Mouse (Mus musculus): ENCODE data around the gene Gm10775. TPM values are rescaled to one million over a fixed set of nuclear protein-coding genes. Genes with fewer than 3 reads are reported as not detected.

The Gm10775 gene
- total RNA-seq (2017), result not detected in 2 replicates

DNA sequence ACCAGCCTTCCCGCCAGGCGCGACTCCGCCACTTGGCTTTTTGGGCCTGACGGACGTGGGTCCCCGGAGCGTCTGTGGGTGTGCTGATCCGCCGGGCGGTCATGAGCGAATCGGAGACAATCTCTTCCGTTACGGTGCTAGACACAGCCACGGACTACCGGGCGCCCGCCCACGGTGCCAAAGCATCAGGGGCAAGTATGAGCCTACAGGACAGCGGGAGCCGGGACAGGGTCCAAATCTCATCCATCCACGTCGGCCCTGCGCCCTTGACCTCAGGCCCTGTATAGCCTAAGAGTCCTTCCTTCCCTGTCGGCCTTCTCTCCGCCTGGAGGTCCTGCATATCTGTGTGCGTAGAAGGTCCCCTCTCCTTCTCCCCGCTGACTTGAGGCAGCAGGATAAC, at the start of gene Gm10775:
Gene Gm10775 (plus strand): TSS at position 301 of the 400 bp plus-strand sequence.
- no peak for ATAC-seq (ENCODE audit: extremely low read depth, insufficient number of reproducible peaks, low FRiP score, poor library complexity, severe bottlenecking)

DNA sequence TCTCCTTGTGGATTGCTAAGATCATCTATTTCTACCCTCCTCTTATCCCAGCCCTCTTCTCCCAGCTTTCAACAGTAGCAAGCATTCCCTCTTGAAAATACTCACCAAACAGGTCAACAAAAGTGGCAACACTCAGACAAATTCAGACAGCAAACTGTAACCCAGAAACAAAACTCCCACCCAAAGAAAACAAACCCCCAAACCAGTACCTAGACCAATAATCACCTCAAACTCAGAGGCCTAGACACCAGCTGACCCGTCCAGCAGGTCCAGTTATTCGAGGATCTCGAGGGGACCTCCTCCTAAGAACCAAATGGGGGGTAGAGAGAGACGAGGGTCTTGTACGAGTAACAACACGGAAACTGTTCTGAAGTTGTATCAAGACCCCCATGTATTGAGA, 33.4 kb upstream of the Gm10775 start:
- ATAC-seq (ENCODE audit: extremely low read depth, insufficient number of reproducible peaks, low FRiP score, poor library complexity, severe bottlenecking), result no peak

DNA sequence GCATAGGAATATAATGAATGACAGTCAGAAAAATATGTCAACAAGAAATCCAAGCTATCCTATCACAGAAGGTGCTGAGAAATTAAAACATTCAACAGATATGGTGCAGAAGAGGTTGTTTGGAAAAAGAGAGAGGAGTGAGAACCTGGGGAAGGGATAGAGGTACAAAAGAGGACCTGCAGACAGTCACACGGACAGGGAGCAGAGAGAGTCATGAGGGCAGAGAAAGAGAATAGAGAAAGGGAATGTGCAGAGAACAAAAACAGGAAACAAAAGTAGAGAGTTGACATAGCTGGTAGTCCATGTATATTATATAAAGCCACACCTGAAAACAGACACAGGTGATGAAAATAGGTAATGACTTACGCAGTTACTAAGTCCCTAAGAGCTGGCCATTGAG, 32.7 kb upstream of the Gm10775 start:
- ATAC-seq (ENCODE audit: extremely low read depth, insufficient number of reproducible peaks, low FRiP score, poor library complexity, severe bottlenecking), result no peak

DNA sequence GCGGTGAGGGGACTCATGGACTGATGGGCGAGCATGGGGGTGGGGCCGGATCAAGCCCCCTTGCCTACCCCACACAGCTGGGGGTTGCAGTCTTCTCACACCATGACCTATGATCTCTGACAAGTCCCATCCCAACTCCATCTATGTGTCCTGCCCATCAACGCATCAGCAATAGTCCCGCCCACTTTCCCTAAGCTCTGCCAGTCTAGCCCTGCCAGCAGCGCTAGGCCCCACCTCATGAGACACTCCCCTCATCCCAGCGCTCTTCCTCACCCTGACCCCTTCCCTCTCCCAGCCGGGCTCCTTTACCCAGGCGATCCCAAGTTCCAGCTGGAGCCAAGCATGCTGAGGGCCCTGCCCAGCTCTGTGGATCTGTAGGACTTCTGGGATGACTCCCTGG, 22.1 kb upstream of the Gm10775 start:
- ATAC-seq (ENCODE audit: extremely low read depth, insufficient number of reproducible peaks, low FRiP score, poor library complexity, severe bottlenecking), result no peak

DNA sequence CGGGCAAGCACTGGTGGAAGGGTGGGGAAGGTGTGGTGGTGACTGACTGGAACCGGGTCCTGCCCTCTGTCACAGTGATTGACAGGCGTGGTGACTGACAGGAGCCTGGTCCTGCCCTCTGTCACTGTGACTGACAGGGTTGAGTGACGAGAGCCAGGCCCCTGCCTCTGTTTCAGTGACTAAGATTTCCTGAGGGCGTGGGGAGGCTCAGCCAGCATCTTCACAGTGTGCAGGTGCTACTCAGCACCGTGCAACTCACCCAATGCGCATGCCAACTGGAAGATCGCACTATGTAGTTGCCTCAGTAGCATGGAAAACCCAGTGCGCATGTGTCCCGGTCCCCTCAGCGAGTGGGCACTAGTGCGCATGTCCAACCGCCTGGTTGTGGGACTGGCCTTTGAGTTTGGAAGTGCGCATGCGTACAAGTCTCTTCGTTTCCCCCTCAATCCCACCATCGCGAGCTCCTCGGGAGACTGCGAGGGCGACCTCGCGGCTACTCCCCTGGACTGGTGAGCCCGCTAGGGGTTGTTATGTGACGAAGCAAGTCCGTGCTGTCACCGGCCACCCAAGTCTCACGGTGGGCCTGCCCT, 18.7 kb upstream of the Gm10775 start:
- peak; percentile 72 for ATAC-seq (ENCODE audit: extremely low read depth, insufficient number of reproducible peaks, low FRiP score, poor library complexity, severe bottlenecking)

DNA sequence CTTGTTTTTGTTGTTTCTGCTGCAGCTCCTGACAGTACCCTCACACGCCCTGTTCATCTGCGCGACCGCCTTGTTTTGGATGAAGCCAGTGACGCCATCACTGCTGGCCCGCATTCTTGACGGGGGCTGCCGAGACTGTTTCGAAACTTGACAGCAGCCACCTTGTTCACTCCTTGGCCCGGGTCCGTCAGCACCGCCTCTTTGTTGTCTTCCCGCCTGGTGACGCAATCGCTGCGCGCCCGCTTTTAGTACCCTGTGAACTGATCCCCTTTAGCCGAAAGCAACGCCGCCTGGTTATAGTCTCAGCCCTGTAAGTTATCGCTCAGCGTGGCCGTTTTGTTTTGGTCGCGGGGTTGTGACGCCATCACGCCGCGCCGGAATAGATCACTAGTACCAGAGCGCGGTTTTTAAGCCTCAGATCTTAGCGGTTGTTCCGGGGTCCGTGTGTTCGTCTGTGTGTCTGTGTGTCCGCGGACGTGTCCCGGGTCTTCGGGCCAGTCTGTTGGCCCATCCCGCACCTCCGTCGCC, 18.2 kb upstream of the Gm10775 start:
- ATAC-seq (ENCODE audit: extremely low read depth, insufficient number of reproducible peaks, low FRiP score, poor library complexity, severe bottlenecking), result peak; percentile 69

DNA sequence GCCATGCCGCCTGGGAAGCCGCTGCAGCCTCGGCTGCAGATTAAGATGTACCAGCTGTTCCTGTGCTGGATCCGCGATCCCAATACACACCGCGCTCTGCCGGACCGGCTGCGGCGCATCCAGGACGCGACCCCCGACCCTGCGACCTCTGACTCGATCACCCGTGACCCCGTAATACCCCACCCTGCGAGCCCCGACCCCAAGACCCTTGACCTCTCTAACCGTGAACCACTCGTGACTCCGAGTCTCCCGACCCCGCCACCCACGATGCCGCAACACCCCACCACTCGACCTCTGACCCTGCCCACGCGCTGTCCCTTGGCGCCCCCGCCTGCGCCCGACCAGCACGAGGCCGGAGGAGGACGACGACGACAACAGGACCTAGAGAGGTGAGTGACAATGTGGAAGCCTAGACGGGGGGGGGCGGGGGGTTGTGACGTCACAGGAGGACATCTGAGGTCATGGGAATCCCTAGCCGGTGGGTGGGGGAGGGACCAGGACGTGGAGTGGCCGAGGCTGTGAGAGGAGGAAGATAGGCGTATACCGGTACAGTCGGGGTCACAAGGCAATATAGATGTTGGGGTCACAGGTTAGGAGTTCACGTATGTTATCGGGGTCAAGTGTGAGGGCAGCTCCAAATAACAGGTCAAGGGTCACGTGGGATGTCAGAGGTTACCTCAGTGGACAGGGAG, 17.6 kb upstream of the Gm10775 start:
- ATAC-seq (ENCODE audit: extremely low read depth, insufficient number of reproducible peaks, low FRiP score, poor library complexity, severe bottlenecking), result peak; percentile 7; the same call in 1 of the 2 replicates

DNA sequence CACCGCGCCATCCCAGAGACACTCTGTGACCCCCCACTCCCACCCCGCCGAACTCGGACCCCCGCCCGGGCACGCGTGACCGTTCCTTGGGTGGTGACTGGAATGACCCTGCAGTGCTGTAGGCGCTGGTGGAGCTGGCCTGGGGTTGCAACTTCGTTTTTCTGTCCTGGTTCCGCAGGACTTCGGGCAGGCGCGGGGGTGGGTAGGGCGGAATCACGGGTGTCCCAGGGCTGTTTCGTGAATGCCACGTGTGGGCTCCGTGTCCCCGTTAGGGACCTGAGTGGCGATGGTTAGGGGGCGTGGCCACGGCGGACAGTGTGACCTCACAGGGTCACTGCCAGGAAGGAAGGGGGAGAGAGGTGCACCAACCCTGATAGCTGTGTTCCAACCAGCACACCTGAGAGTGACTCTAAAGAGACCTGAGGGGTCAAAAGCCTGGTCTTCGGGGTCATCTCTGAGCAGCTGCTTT, 17.0 kb upstream of the Gm10775 start:
- ATAC-seq (ENCODE audit: extremely low read depth, insufficient number of reproducible peaks, low FRiP score, poor library complexity, severe bottlenecking), result no peak

DNA sequence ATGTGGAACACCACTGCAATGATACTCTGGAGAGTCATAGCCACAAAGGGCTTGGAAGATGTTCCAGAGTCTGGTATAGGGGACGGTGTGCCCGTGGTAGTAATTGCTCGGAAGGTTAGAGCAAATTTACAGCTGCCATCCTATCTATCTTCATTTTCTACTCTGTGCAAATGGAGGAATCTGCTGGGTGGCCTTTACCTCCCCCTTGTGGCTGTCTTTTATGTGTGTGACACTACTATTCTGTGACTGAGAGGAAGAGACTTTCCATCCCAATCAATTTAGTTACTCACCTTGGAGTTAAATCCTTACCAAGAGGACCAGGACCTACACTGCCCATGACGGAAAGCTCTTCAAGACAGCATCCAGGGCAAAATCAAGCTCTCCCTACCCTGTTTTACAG, 16.1 kb upstream of the Gm10775 start:
- no peak for ATAC-seq (ENCODE audit: extremely low read depth, insufficient number of reproducible peaks, low FRiP score, poor library complexity, severe bottlenecking)

DNA sequence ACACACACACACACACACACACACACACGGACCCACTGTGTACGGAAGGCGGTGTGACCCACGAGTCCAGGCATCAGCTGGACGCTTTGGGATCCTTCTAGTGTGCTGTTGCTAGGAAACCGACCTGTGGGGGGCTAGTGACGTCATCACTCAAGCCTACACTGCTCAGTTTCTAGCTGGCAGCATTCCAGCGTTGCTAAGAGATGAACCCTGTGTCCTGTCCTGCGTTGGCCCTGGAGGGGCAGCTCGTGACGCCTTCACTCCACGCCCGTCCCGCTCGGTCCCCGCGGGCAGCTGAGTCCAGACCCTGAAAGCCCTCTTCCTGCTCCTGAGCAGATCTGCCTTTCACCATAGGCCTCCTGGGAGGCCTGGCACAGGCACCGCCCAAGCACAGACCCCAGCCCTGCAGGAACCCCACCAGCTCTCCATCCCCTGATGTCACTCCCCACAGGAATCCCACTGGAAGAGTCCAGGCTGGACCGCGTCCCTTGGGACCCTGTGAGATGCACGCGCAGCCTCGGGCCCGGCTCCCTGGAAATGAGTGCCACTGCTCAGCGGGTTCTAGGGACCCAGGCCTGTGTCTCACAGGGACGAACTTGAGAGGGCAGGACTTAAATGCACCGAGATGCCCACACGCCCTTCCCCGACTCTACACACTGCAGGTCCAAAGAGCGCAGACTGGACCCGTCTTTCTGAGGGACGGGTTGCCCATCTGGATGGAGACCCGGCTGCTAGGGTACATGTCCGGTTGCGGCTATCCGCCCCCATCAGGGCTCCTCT, 974 bp upstream of the Gm10775 start:
- no peak for ATAC-seq (ENCODE audit: extremely low read depth, insufficient number of reproducible peaks, low FRiP score, poor library complexity, severe bottlenecking)

DNA sequence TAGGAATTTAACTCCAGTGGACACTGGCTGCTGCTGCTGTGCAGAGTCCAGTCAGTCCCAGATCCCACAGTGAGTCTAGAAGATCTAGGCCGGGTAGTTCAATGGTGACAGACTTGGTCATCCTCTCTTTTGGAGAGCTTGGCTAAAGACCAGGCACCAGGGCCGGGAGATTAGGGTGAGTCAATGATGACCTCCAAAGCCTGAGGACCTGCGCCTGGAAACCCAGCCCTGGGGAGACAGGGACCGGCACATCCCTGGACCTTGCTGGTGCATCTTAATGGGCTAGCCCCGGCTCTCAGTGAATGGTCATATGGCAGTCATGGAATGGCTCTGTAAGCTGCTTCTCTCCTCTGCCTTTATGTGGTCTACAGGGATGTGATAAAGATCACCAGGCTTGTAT, 2.7 kb downstream of the Gm10775 start:
- ATAC-seq (ENCODE audit: extremely low read depth, insufficient number of reproducible peaks, low FRiP score, poor library complexity, severe bottlenecking), result no peak

DNA sequence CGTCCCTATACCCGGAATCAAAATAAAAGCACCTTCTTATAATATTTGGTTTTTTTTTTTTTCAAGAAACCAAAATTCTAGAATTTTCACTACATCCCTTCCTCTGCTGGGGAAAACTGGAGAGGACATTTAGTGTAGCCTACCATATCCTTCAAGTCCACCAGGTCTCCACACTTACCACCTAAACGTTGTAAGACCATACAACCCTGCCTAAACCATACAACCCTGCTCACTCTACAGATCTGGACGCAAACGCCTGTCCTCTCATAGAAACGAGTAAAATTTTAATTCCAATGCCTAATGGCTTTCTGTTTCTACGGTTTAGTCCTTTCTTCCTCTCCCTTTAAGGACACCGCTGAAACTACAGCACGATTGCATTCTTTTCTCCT, 18.6 kb downstream of the Gm10775 start:
- ATAC-seq (ENCODE audit: extremely low read depth, insufficient number of reproducible peaks, low FRiP score, poor library complexity, severe bottlenecking), result no peak

DNA sequence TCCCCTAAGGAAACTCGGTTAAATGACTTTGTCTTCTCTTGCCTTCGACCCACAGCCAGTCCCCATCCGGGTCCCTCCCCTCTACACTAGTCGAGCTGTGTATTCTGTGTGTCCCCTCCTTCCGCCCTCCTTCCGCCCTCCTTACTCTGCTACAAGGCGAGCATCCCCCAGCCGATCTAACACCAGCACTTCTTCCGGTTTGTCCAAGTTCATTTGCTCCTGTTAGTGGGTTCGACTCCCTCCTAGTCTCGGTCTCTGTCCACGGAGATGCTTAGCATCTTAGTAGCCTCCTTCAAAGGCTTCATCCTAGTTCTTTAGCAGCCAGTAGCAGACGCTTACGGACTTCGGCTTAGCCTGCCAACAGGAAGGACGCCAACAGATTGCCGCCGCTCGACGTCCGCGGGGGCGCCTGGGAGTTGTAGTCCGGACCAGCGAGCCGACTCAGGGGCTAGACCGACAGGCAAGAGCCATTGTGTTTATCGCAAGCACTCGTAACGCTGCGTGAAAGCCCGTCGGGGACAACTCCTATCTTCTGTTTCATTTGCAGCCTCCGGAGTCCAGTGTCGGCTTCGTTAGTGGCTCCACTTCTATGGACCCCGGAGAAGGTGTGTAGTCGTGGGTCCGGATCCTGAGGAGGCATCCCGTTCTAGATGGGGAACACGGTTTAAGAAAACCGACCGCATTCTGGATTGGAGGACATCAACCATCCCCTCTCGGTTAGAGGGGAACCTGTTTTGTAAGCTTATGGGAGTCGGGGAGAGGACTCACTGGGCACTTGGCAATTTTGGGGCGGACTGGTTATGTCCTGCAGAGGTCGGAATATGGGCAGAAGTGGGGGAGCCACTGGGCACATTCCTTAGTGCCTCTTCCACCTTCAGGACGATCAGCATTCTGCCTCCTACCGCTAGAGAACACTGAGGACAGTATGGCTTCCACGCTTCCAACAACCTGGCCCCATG, 19.3 kb downstream of the Gm10775 start, which contains the start of gene Zfp369:
Gene Zfp369 (plus strand): TSS at position 432 of the 959 bp plus-strand sequence.
- peak; percentile 94 for ATAC-seq (ENCODE audit: extremely low read depth, insufficient number of reproducible peaks, low FRiP score, poor library complexity, severe bottlenecking)

DNA sequence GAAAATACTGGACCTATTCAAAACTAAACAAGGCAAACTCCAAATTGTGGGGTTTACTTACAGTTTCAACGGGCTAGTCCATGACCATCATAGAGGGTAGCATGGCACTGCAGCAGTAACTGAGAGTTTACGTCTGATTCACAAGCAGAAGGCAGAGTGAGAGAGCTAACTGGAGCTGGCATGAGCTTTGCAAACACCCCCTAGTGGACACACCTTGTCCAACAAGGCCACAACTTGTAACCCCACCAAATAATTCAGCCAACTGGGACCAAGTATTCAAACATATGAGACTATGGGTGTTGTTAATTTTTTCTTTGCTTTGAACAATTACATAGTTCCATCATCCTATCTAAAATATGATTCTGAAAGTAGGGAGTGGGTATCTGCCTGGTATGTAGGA, 27.4 kb downstream of the Gm10775 start:
- ATAC-seq (ENCODE audit: extremely low read depth, insufficient number of reproducible peaks, low FRiP score, poor library complexity, severe bottlenecking), result 0 out of 2 replicates have a peak, but pooled peaks have one; percentile 33

DNA sequence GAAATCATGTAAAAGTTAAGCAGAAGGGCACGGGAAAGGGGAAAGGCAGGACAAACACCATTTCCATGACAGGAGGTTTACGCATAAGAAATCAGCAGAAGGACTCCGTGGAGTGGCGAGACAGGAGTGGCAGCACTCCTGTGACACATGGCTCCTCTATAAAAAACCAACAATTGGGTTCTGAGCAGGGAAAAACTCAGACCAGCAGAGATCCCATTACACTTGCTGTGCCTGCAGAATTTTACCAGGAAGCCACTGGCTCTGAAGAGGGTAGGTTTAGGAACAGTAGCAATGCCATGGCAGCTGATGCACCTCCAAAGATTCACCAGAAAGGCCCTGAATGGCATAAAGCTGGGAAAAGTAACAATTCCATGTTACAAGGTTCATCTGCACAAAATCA, 37.0 kb downstream of the Gm10775 start:
- ATAC-seq (ENCODE audit: extremely low read depth, insufficient number of reproducible peaks, low FRiP score, poor library complexity, severe bottlenecking), result no peak

Data from neutrophil, adult 5-6 weeks (primary cell).